In genomic region chr10:95858164-95858563, GRCm38 (mm10) we compare ENCODE assay signal across 10 mouse cellular contexts. TPM values are rescaled to one million over a fixed set of nuclear protein-coding genes. Genes with fewer than 3 reads are reported as not detected.
DNase-seq lines count a peak whose midpoint lies in the region; ATAC-seq and TF ChIP-seq lines count a peak whose summit lies in the region.
"Had no signal": no experiment of that assay in that cellular context is flagged by ENCODE, and none has a peak within 500 bp of the region (broad histone marks: within the 10 kb centered on the region; RNA-seq: fewer than 3 reads in every experiment).

No protein-coding gene starts in this region.

- TF ChIP-seq POLR2A in MEL (IDR thresholded peaks at IDR 0.05; ENCODE audit: control insufficient read depth in 1 of 2, insufficient read depth in 1 of 2, low read depth in 1 of 2, low read length in 2 of 2, poor library complexity in 1 of 2): no peak

- H3K27me3 ChIP-seq in midbrain, embryonic 11.5 days (ENCODE audit: control insufficient read depth, insufficient read depth, low read length): no peaks in the 10 kb centered on the region
- H3K27me3 ChIP-seq in midbrain, embryonic 13.5 days: no peaks in the 10 kb centered on the region
- peaks cover 0 to 3% of the 10 kb centered on the region in 2 experiments; a peak in 2 of 4 replicates for H3K27me3 ChIP-seq in MEL (ENCODE audit: control insufficient read depth in 1 of 2, insufficient read depth in 2 of 2, low read length in 2 of 2)
- H3K27me3 ChIP-seq: embryonic facial prominence, embryonic 13.5 days; limb, embryonic 15.5 days had no signal

- no peaks in the 10 kb centered on the region for H3K79me2 ChIP-seq in MEL (ENCODE audit: control insufficient read depth, insufficient read depth, low read length, poor library complexity)

- no peak for ATAC-seq in midbrain, embryonic 11.5 days (ENCODE audit: low FRiP score)
- no peak for ATAC-seq in midbrain, embryonic 13.5 days
- no peak for ATAC-seq in erythroid progenitor cell, adult 5-6 weeks (replicated peaks; ENCODE audit: low FRiP score, poor library complexity, severe bottlenecking)

- no peak overlapping the region for H3K4me3 ChIP-seq in midbrain, embryonic 11.5 days (ENCODE audit: low read depth, low read length)
- H3K4me3 ChIP-seq in midbrain, embryonic 13.5 days (replicated peaks): no peak overlapping the region
- no peak overlapping the region for H3K4me3 ChIP-seq in MEL (ENCODE audit: control insufficient read depth in 1 of 2, insufficient read depth in 1 of 2, low read depth in 2 of 2, low read length in 2 of 2)
- H3K4me3 ChIP-seq: embryonic facial prominence, embryonic 13.5 days; limb, embryonic 15.5 days had no signal

- peak; percentile 12 to 74 (median 39); a peak in 4 of 6 replicates for TF ChIP-seq CTCF in MEL (IDR thresholded peaks at IDR 0.05 in 2 of 3, conservative IDR thresholded peaks at IDR 0.05 in 1 of 3; ENCODE audit: control insufficient read depth in 1 of 3, insufficient read depth in 1 of 3, low read depth in 2 of 3, low read length in 3 of 3, poor library complexity in 1 of 3, severe bottlenecking in 1 of 3)

- WGBS in midbrain, embryonic 11.5 days: 33% methylated on average over 2 of the region's 2 CpGs
- 36% methylated on average over 2 of the region's 2 CpGs for WGBS in midbrain, embryonic 13.5 days

- H3K4me2 ChIP-seq in midbrain, embryonic 11.5 days: no peak overlapping the region
- H3K4me2 ChIP-seq in midbrain, embryonic 13.5 days (replicated peaks): no peak overlapping the region
- H3K4me2 ChIP-seq: embryonic facial prominence, embryonic 13.5 days; limb, embryonic 15.5 days had no signal

- no peak for TF ChIP-seq EP300 in MEL (IDR thresholded peaks at IDR 0.05; ENCODE audit: low read depth in 1 of 2, low read length in 2 of 2)

- no peaks in the 10 kb centered on the region for H3K4me1 ChIP-seq in midbrain, embryonic 11.5 days (ENCODE audit: control insufficient read depth, insufficient read depth, low read length)
- H3K4me1 ChIP-seq in midbrain, embryonic 13.5 days (replicated peaks): no peaks in the 10 kb centered on the region
- H3K4me1 ChIP-seq in MEL (ENCODE audit: control insufficient read depth in 1 of 2, insufficient read depth in 2 of 2, low read length in 2 of 2): no peaks in the 10 kb centered on the region
- H3K4me1 ChIP-seq: embryonic facial prominence, embryonic 13.5 days; limb, embryonic 15.5 days had no signal

- H3K9me3 ChIP-seq in midbrain, embryonic 11.5 days (ENCODE audit: control insufficient read depth, low read length): no peaks in the 10 kb centered on the region
- no peaks in the 10 kb centered on the region for H3K9me3 ChIP-seq in midbrain, embryonic 13.5 days
- no peaks in the 10 kb centered on the region for H3K9me3 ChIP-seq in MEL (replicated peaks; ENCODE audit: insufficient read depth, low read length)
- H3K9me3 ChIP-seq: embryonic facial prominence, embryonic 13.5 days; limb, embryonic 15.5 days had no signal

- no peak overlapping the region for H3K9ac ChIP-seq in midbrain, embryonic 11.5 days (ENCODE audit: low read length)
- no peak overlapping the region for H3K9ac ChIP-seq in midbrain, embryonic 13.5 days (replicated peaks)
- H3K9ac ChIP-seq in MEL (ENCODE audit: control insufficient read depth, low read depth, low read length, poor library complexity, severe bottlenecking): no peak overlapping the region
- H3K9ac ChIP-seq: embryonic facial prominence, embryonic 13.5 days; limb, embryonic 15.5 days had no signal

- intact Hi-C loops in heart, postnatal 25 days (cut with DNase I): loop anchor here (1.0 to 5.0 kb wide), 2 partner anchors 86 to 307 kb away; no protein-coding TSS in a partner anchor

- no peaks in the 10 kb centered on the region for H3K36me3 ChIP-seq in midbrain, embryonic 11.5 days (ENCODE audit: control insufficient read depth, insufficient read depth, low read length)
- no peaks in the 10 kb centered on the region for H3K36me3 ChIP-seq in midbrain, embryonic 13.5 days
- no peaks in the 10 kb centered on the region for H3K36me3 ChIP-seq in MEL (ENCODE audit: control insufficient read depth in 1 of 2, insufficient read depth in 2 of 2, low read length in 2 of 2)
- H3K36me3 ChIP-seq: embryonic facial prominence, embryonic 13.5 days; limb, embryonic 15.5 days had no signal

- no peak overlapping the region for H3K27ac ChIP-seq in midbrain, embryonic 11.5 days (ENCODE audit: low read depth, low read length)
- no peak overlapping the region for H3K27ac ChIP-seq in midbrain, embryonic 13.5 days
- H3K27ac ChIP-seq in MEL (ENCODE audit: control insufficient read depth, low read depth, low read length): no peak overlapping the region
- H3K27ac ChIP-seq: embryonic facial prominence, embryonic 13.5 days; limb, embryonic 15.5 days had no signal

- DNase-seq in heart, adult 8-10 months (ENCODE audit: low spot score): peak; percentile 71
- no peak for DNase-seq in heart, postnatal 25 days (ENCODE audit: low spot score)
- DNase-seq in midbrain, embryonic 11.5 days (ENCODE audit: low spot score, missing footprints): peak; percentile 90
- DNase-seq in MEL (ENCODE audit: low read depth, low spot score): peak; percentile 65
- peak; percentile 8 for DNase-seq in fat pad, adult 2 months (ENCODE audit: extremely low read depth, low read depth, low spot score)
- peak; percentile 49 for DNase-seq in telencephalon, adult 2 months (ENCODE audit: low read depth, low spot score)

- peak; percentile 80 for TF ChIP-seq RAD21 in MEL (IDR thresholded peaks at IDR 0.05; ENCODE audit: low read depth, low read length)

TF ChIP-seq in MEL, 35 proteins besides CTCF, POLR2A, EP300 and RAD21:
- no peak for TF ChIP-seq E2F4 (IDR thresholded peaks at IDR 0.05; ENCODE audit: borderline replicate concordance, low read depth, low read length)
- TF ChIP-seq MAX (IDR thresholded peaks at IDR 0.05; ENCODE audit: low read length): peak; percentile 63; the same call in 1 of the 2 replicates
- TF ChIP-seq ZNF384 (IDR thresholded peaks at IDR 0.05; ENCODE audit: low read depth, low read length): peak; percentile 42; the same call in 1 of the 2 replicates
- TF ChIP-seq MEF2A (IDR thresholded peaks at IDR 0.05; ENCODE audit: extremely low read depth, insufficient replicate concordance, low read depth, low read length, poor library complexity, severe bottlenecking): no peak
- TF ChIP-seq RCOR1 (IDR thresholded peaks at IDR 0.05; ENCODE audit: low read depth, low read length): no peak
- TF ChIP-seq SMC3 (IDR thresholded peaks at IDR 0.05; ENCODE audit: low read depth, low read length): peak; percentile 77
- peak; percentile 65 for TF ChIP-seq ZC3H11A (IDR thresholded peaks at IDR 0.05; ENCODE audit: low read depth, low read length)
- 0 out of 2 replicates have a peak, but pooled peaks have one; percentile 42 for TF ChIP-seq MYC (IDR thresholded peaks at IDR 0.05; ENCODE audit: low read depth, low read length)
TF ChIP-seq in MEL: peak in this region for 5.

RNA-seq across cellular contexts. Expression of gene Gm33543, which starts 15.4 kb away (rescaled TPM):
- 1 to 10 TPM; 2.6 to 5.4 (median 4.0) TPM for total RNA-seq in heart, adult 8-10 months (2022)
- total RNA-seq in heart, postnatal 25 days (2021): 1 to 10 TPM; 2.5 to 3.8 TPM
- not detected in 2 replicates for polyA plus RNA-seq in midbrain, embryonic 11.5 days (2014; fragmentation: Nextera tagmentation; extraction: Ambion mirVana)
- not detected in 2 replicates for polyA plus RNA-seq in midbrain, embryonic 13.5 days (2015; fragmentation: Nextera tagmentation; extraction: Ambion mirVana)
- total RNA-seq in MEL (2012; rRNA removed): not detected in 2 replicates
- polyA plus RNA-seq in MEL (2012; ENCODE audit: insufficient read depth in 1 of 2, insufficient read length in 2 of 2, low read depth in 1 of 2, low replicate concordance in 2 of 2, missing spikeins in 1 of 2): not detected
- total RNA-seq in erythroid progenitor cell, adult 5-6 weeks (2015; ENCODE audit: low replicate concordance): not detected in 2 replicates
- total RNA-seq in erythroid progenitor cell, adult 5-6 weeks (2017; ENCODE audit: low replicate concordance): not detected in 2 replicates
- polyA plus RNA-seq: embryonic facial prominence, embryonic 13.5 days; limb, embryonic 15.5 days had no signal
